Mouse (Mus musculus) olfactory bulb, adult 2 months (tissue): ENCODE data around the gene Siva1.

Experiments
- CTCF ChIP-seq: fragments of 200-500 bp; IDR thresholded peaks from 2 replicates; pipeline ENCODE4 v1.5.1; 2012; ENCODE audit warnings: low read depth, mild to moderate bottlenecking, low read length, moderate library complexity; ENCODE audit not compliant: insufficient read depth
- POLR2A ChIP-seq: fragments of 200-500 bp; IDR thresholded peaks from 2 replicates; pipeline ENCODE4 v1.6.1; 2012; ENCODE audit warnings: mild to moderate bottlenecking, low read depth, low read length, moderate library complexity; ENCODE audit not compliant: insufficient read depth

DNA sequence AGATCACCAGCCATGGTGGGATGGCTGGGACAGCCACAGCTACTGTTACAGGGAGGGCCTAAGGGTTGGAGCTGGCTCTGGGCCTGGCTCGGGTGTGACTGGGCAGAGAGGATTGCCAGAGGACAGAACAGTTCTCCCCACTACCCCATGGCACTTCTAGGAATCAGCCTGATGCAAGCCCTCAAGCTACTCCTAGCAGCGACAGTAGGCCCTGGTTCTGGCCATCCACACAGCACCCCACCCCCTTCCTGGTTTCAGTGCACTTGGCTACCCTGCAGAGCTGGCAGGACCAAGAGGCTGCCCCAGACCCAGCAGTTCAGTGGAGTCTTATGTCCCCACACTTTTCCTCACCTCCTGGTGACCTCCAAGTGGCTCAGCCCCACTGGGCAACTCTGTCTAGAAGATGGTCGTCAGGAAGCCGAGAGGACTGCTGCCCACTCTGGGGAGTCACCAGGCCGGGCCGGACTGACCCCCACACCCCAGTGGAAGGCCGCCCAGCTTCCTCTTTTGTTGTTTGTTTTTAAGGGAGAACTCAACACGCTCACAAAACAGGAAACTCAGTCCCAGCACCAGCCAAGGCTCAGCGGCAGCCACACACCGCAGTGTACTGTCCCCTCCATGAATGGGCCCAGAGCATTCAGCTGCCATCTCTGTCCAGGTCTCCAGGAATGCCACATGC is 23.3 kb downstream of the Siva1 start:
- TF ChIP-seq POLR2A (no peak), CTCF (no peak)
